Mouse (Mus musculus) myocyte (in vitro differentiated cells): Measurements from ENCODE around the gene 4930518I15Rik. TPM values are rescaled to one million over a fixed set of nuclear protein-coding genes. Genes with fewer than 3 reads are reported as not detected.

Experiments
- H3K27me3 ChIP-seq: one replicate; pipeline ENCODE4 v1.6.1; 2011; ENCODE audit not compliant: control insufficient read depth, insufficient read depth, insufficient read length
- H3K36me3 ChIP-seq: one replicate; pipeline ENCODE4 v1.6.1; 2011; ENCODE audit not compliant: control insufficient read depth, insufficient read depth
- H3K4me2 ChIP-seq: one replicate; pipeline ENCODE4 v1.6.1; 2011; ENCODE audit warnings: low read depth, control low read depth
- H3K4me3 ChIP-seq: one replicate; pipeline ENCODE4 v1.5.1; 2011; ENCODE audit warnings: mild to moderate bottlenecking, control low read depth, moderate library complexity
- H3K79me2 ChIP-seq: one replicate; pipeline ENCODE4 v1.6.1; 2011; ENCODE audit not compliant: control insufficient read depth, insufficient read depth
- H3ac ChIP-seq: one replicate; pipeline ENCODE4 v1.6.1; 2011; ENCODE audit not compliant: control insufficient read depth, insufficient read length
- CEBPB ChIP-seq: IDR thresholded peaks from 2 replicates; pipeline ENCODE4 v1.6.1; 2011; ENCODE audit warnings: mild to moderate bottlenecking, moderate library complexity; ENCODE audit not compliant: poor library complexity, insufficient read depth, severe bottlenecking
- E2F4 ChIP-seq: IDR thresholded peaks from one replicate; pipeline ENCODE4 v1.6.1; 2011; ENCODE audit warnings: mild to moderate bottlenecking, control low read depth, moderate library complexity; ENCODE audit not compliant: insufficient read depth
- MAX ChIP-seq: IDR thresholded peaks from one replicate; pipeline ENCODE4 v1.6.1; 2011; ENCODE audit warnings: low read depth, mild to moderate bottlenecking, control low read depth
- MYOD1 ChIP-seq, 3 experiments: IDR thresholded peaks; one replicate each; pipeline ENCODE4 v1.6.1; 2011; ENCODE audit warnings: control low read depth in 2 of 3, low read depth in 2 of 3, mild to moderate bottlenecking in 2 of 3, moderate library complexity in 1 of 3; ENCODE audit not compliant: insufficient read length in 2 of 3, control insufficient read depth in 1 of 3
- MYOG ChIP-seq, 3 experiments: IDR thresholded peaks; one replicate each; pipeline ENCODE4 v1.6.1; 2011; ENCODE audit warnings: control low read depth in 2 of 3, low read depth in 2 of 3, mild to moderate bottlenecking in 2 of 3; ENCODE audit not compliant: insufficient read length in 2 of 3, control insufficient read depth in 1 of 3, insufficient read depth in 1 of 3
- POLR2A ChIP-seq: IDR thresholded peaks from one replicate; pipeline ENCODE4 v1.6.1; 2011; ENCODE audit warnings: low read depth, mild to moderate bottlenecking, control low read depth, moderate library complexity; ENCODE audit not compliant: insufficient read length
- POLR2AphosphoS2 ChIP-seq: IDR thresholded peaks from one replicate; pipeline ENCODE4 v1.6.1; 2011; ENCODE audit warnings: low read depth, control low read depth; ENCODE audit not compliant: insufficient read length
- REST ChIP-seq: IDR thresholded peaks from one replicate; pipeline ENCODE4 v1.6.1; 2011; ENCODE audit warnings: mild to moderate bottlenecking, control low read depth, moderate library complexity; ENCODE audit not compliant: insufficient read depth, insufficient read length
- SRF ChIP-seq: IDR thresholded peaks from one replicate; pipeline ENCODE4 v1.6.1; 2011; ENCODE audit warnings: low read depth; ENCODE audit not compliant: control insufficient read depth, insufficient read length
- TCF12 ChIP-seq: IDR thresholded peaks from one replicate; pipeline ENCODE4 v1.6.1; 2011; ENCODE audit warnings: mild to moderate bottlenecking, control low read depth; ENCODE audit not compliant: poor library complexity, insufficient read depth, severe bottlenecking
- TCF3 ChIP-seq: IDR thresholded peaks from one replicate; pipeline ENCODE4 v1.6.1; 2011; ENCODE audit warnings: low read depth, control low read depth; ENCODE audit not compliant: insufficient read length
- USF1 ChIP-seq: IDR thresholded peaks from one replicate; pipeline ENCODE4 v1.6.1; 2011; ENCODE audit warnings: low read depth, mild to moderate bottlenecking, control low read depth, moderate library complexity
- polyA plus RNA-seq: library from polyadenylated mRNA; unstranded; fragments of >200 nt; fragmentation: generic; extraction: Trizol; gene quantifications from one replicate; pipeline ENCODE4 v1.2.1, GENCODE M21; 2012; ENCODE audit warnings: missing spikeins

Gene 4930518I15Rik
- polyA plus RNA-seq, 1 experiment: 0.26 TPM

GRCm38 (mm10) chr2:156884396-156885211 is 26.9 kb upstream of the 4930518I15Rik start:
- H3K4me3 ChIP-seq: no peak overlapping the region
- H3ac ChIP-seq: no peak overlapping the region
- H3K4me2 ChIP-seq: no peak overlapping the region
- H3K36me3 ChIP-seq: no peaks in the 10 kb centered on the region
- H3K79me2 ChIP-seq: no peaks in the 10 kb centered on the region
- no peaks in the 10 kb centered on the region for H3K27me3 ChIP-seq
- TF ChIP-seq USF1 (no peak), CEBPB (no peak), POLR2A (no peak), TCF3 (no peak), MYOD1 (IDR thresholded peaks at IDR 0.05; ENCODE audit: control insufficient read depth in 1 of 3, insufficient read length in 2 of 3, low read depth in 2 of 3) (no peak), MAX (no peak), POLR2AphosphoS2 (no peak), REST (no peak)

GRCm38 (mm10) chr2:156882431-156883001 is 24.8 kb upstream of the 4930518I15Rik start:
- Histone ChIP-seq H3K79me2 (no peaks in the 10 kb centered on the region), H3K4me3 (no peak overlapping the region), H3K4me2 (no peak overlapping the region), H3K36me3 (no peaks in the 10 kb centered on the region), H3ac (no peak overlapping the region), H3K27me3 (no peaks in the 10 kb centered on the region)
- TF ChIP-seq CEBPB (no peak), POLR2A (no peak), POLR2AphosphoS2 (no peak), USF1 (no peak), TCF12 (no peak), SRF (no peak), REST (no peak), TCF3 (no peak), MYOG (IDR thresholded peaks at IDR 0.05; ENCODE audit: control insufficient read depth in 1 of 3, insufficient read depth in 1 of 3, insufficient read length in 2 of 3, low read depth in 2 of 3) (no peak), E2F4 (no peak), MAX (no peak)

DNA sequence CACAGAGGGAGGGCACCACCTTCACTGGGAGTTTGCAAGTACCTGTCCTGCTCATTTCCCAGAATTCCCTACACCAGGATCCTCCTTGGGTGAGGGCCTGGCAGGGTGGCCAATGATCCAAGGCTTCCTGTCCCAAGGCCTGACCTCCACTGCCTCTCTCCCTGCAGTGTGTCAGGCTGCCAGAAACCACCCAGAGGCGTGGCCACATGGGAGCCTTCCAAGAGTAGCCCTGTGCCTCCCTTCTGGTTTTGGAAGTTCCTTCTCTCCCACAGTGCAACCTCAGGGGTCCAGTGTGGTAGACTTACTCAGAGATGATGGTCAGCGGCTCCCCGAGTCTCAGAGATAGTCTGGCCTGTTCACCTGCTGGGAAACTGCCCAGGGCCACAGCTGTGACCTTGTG is 21.8 kb upstream of the 4930518I15Rik start:
- H3ac ChIP-seq: no peak overlapping the region
- TF ChIP-seq MYOG (IDR thresholded peaks at IDR 0.05; ENCODE audit: control insufficient read depth in 1 of 3, insufficient read depth in 1 of 3, insufficient read length in 2 of 3, low read depth in 2 of 3) (peak in 1 of 3 experiments; percentile 10), REST (no peak), TCF3 (no peak), MAX (no peak), CEBPB (no peak)
- H3K4me2 ChIP-seq: no peak overlapping the region
- no peak overlapping the region for H3K4me3 ChIP-seq
- H3K36me3 ChIP-seq: peaks cover 9% of the 10 kb centered on the region
- no peaks in the 10 kb centered on the region for H3K79me2 ChIP-seq
- H3K27me3 ChIP-seq: no peaks in the 10 kb centered on the region

GRCm38 (mm10) chr2:156877726-156878125 is 20.0 kb upstream of the 4930518I15Rik start:
- H3K4me2 ChIP-seq: no peak overlapping the region
- no peaks in the 10 kb centered on the region for H3K27me3 ChIP-seq
- TF ChIP-seq POLR2A (no peak), SRF (no peak), USF1 (no peak), MYOG (IDR thresholded peaks at IDR 0.05; ENCODE audit: control insufficient read depth in 1 of 3, insufficient read depth in 1 of 3, insufficient read length in 2 of 3, low read depth in 2 of 3) (no peak), TCF12 (no peak), E2F4 (no peak), POLR2AphosphoS2 (no peak), MYOD1 (IDR thresholded peaks at IDR 0.05; ENCODE audit: control insufficient read depth in 1 of 3, insufficient read length in 2 of 3, low read depth in 2 of 3) (no peak), TCF3 (no peak), REST (no peak), MAX (no peak), CEBPB (no peak)
- H3K4me3 ChIP-seq: no peak overlapping the region
- H3ac ChIP-seq: no peak overlapping the region
- no peaks in the 10 kb centered on the region for H3K79me2 ChIP-seq
- H3K36me3 ChIP-seq: peaks cover 18% of the 10 kb centered on the region
